Mouse (Mus musculus) ES-Bruce4 (cell line): Measurements from ENCODE around the gene Tia1. TPM values are rescaled to one million over a fixed set of nuclear protein-coding genes. Genes with fewer than 3 reads are reported as not detected.

ENCODE experiments used
- H3K27ac ChIP-seq: 2 replicates; pipeline ENCODE4 v1.5.1; 2012; ENCODE audit warnings: low read length, inconsistent platforms; ENCODE audit not compliant: insufficient read depth
- H3K27me3 ChIP-seq: 2 replicates; pipeline ENCODE4 v1.6.1; 2012; ENCODE audit warnings: mild to moderate bottlenecking, low read length, inconsistent platforms; ENCODE audit not compliant: control insufficient read depth, poor library complexity, insufficient read depth, severe bottlenecking
- H3K36me3 ChIP-seq: 2 replicates; pipeline ENCODE4 v1.6.1; 2012; ENCODE audit warnings: inconsistent platforms, mild to moderate bottlenecking, low read length, moderate library complexity; ENCODE audit not compliant: control insufficient read depth, poor library complexity, insufficient read depth, severe bottlenecking
- H3K4me1 ChIP-seq: one replicate; pipeline ENCODE4 v1.8.1; 2011; ENCODE audit warnings: low read length; ENCODE audit not compliant: control insufficient read depth, insufficient read depth
- H3K4me3 ChIP-seq: 2 replicates; pipeline ENCODE4 v1.5.1; 2011; ENCODE audit warnings: low read depth, mild to moderate bottlenecking, low read length
- H3K9ac ChIP-seq: 2 replicates; pipeline ENCODE4 v1.6.1; 2012; ENCODE audit warnings: low read depth, mild to moderate bottlenecking, inconsistent platforms; ENCODE audit not compliant: poor library complexity, severe bottlenecking
- H3K9me3 ChIP-seq: replicated peaks from 2 replicates; pipeline ENCODE4 v1.6.1; 2012; ENCODE audit warnings: mild to moderate bottlenecking, low read length, inconsistent platforms; ENCODE audit not compliant: control insufficient read depth, poor library complexity, insufficient read depth, severe bottlenecking
- CTCF ChIP-seq: IDR thresholded peaks from one replicate; pipeline ENCODE4 v1.8.1; 2011; ENCODE audit warnings: low read depth, low read length
- EP300 ChIP-seq: IDR thresholded peaks from 2 replicates; pipeline ENCODE4 v1.6.1; 2011; ENCODE audit warnings: low read depth, low read length; ENCODE audit not compliant: insufficient read depth
- POLR2A ChIP-seq: IDR thresholded peaks from one replicate; pipeline ENCODE4 v1.8.1; 2011; ENCODE audit warnings: low read length; ENCODE audit not compliant: insufficient read depth
- polyA plus RNA-seq: library from polyadenylated mRNA; stranded (reverse); fragments of >200 nt; gene quantifications from 2 replicates; pipeline ENCODE4 v1.2.4, GENCODE M21; 2011; ENCODE audit warnings: low read depth; ENCODE audit not compliant: missing spikeins, insufficient read depth, insufficient read length

Gene Tia1
- polyA plus RNA-seq, 1 experiment = 79.7 TPM

- no peak overlapping the region for H3K27ac ChIP-seq
- H3K27me3 ChIP-seq = no peaks in the 10 kb centered on the region
- H3K9me3 ChIP-seq = no peaks in the 10 kb centered on the region
- no peak overlapping the region for H3K4me3 ChIP-seq
- TF ChIP-seq EP300 (no peak), CTCF (no peak), POLR2A (no peak)
- no peak overlapping the region for H3K9ac ChIP-seq
- peaks cover 17% of the 10 kb centered on the region for H3K36me3 ChIP-seq
- H3K4me1 ChIP-seq = no peaks in the 10 kb centered on the region
Observed at GRCm38 (mm10) chr6:86431531-86431930, 27.5 kb downstream of the Tia1 start.

- Histone ChIP-seq H3K27me3 (no peaks in the 10 kb centered on the region), H3K9me3 (no peaks in the 10 kb centered on the region), H3K27ac (no peak overlapping the region), H3K36me3 (peaks cover 10% of the 10 kb centered on the region), H3K4me1 (no peaks in the 10 kb centered on the region), H3K9ac (no peak overlapping the region), H3K4me3 (no peak overlapping the region)
- TF ChIP-seq EP300 (no peak), CTCF (no peak), POLR2A (no peak)
Observed at GRCm38 (mm10) chr6:86433696-86434095, 29.7 kb downstream of the Tia1 start.

GRCm38 (mm10) chr6:86437711-86438110 lies 33.7 kb downstream of the Tia1 start:
- peaks cover 8% of the 10 kb centered on the region for H3K36me3 ChIP-seq
- H3K4me1 ChIP-seq = no peaks in the 10 kb centered on the region
- peak overlapping the region; percentile 97 for H3K4me3 ChIP-seq
- H3K9me3 ChIP-seq = no peaks in the 10 kb centered on the region
- peak overlapping the region; percentile 67 for H3K9ac ChIP-seq
- H3K27ac ChIP-seq = peak overlapping the region; percentile 60; the same call in 1 of the 2 replicates
- peak; percentile 19 for TF ChIP-seq CTCF
- no peak for TF ChIP-seq EP300
- H3K27me3 ChIP-seq = no peaks in the 10 kb centered on the region

- H3K4me1 ChIP-seq = no peaks in the 10 kb centered on the region
- peak within 1 kb of the TSS; percentile 97 for H3K4me3 ChIP-seq
- TF ChIP-seq CTCF = no peak
- TF ChIP-seq EP300 = no peak
- no peak for TF ChIP-seq POLR2A
- 0 out of 2 replicates have a peak, but pooled peaks cover 2% of the 10 kb centered on the region for H3K36me3 ChIP-seq
- H3K9ac ChIP-seq = peak within 1 kb of the TSS; percentile 67
- H3K9me3 ChIP-seq = no peaks in the 10 kb centered on the region
- H3K27me3 ChIP-seq = no peaks in the 10 kb centered on the region
- H3K27ac ChIP-seq = peak within 1 kb of the TSS; percentile 89
Observed at GRCm38 (mm10) chr6:86438272-86439118, 34.5 kb downstream of the Tia1 start, which contains the start of gene C87436. C87436 (plus strand) TSS chr6:86438374.

GRCm38 (mm10) chr6:86439119-86439496 lies 35.1 kb downstream of the Tia1 start:
- H3K4me3 ChIP-seq = peak overlapping the region; percentile 97
- H3K27me3 ChIP-seq = no peaks in the 10 kb centered on the region
- no peaks in the 10 kb centered on the region for H3K4me1 ChIP-seq
- no peaks in the 10 kb centered on the region for H3K9me3 ChIP-seq
- no peak for TF ChIP-seq POLR2A
- TF ChIP-seq EP300 = no peak
- no peak for TF ChIP-seq CTCF
- peak overlapping the region; percentile 67 for H3K9ac ChIP-seq
- peak overlapping the region; percentile 46 for H3K27ac ChIP-seq
- H3K36me3 ChIP-seq = peaks cover 2% of the 10 kb centered on the region; the same call in 1 of the 2 replicates

GRCm38 (mm10) chr6:86439531-86439930 lies 35.5 kb downstream of the Tia1 start:
- Histone ChIP-seq H3K36me3 (peaks cover 2% of the 10 kb centered on the region; the same call in 1 of the 2 replicates), H3K4me3 (no peak overlapping the region; the same call in 1 of the 2 replicates), H3K27me3 (no peaks in the 10 kb centered on the region), H3K27ac (no peak overlapping the region), H3K9ac (peak overlapping the region; percentile 67), H3K9me3 (no peaks in the 10 kb centered on the region), H3K4me1 (no peaks in the 10 kb centered on the region)
- no peak for TF ChIP-seq POLR2A
- no peak for TF ChIP-seq CTCF
- TF ChIP-seq EP300 = no peak
